Mouse (Mus musculus) stomach, postnatal 0 days (tissue): Measurements from ENCODE around the gene Hoxc5.

Source experiments
- CTCF ChIP-seq: IDR thresholded peaks from 2 replicates; pipeline ENCODE4 v1.5.1; 2016; ENCODE audit warnings: antibody characterized with exemption, low read depth, mild to moderate bottlenecking, moderate library complexity
- EP300 ChIP-seq: optimal IDR thresholded peaks from 2 replicates; pipeline ENCODE3; 2016; ENCODE audit warnings: antibody characterized with exemption

- TF ChIP-seq CTCF = no peak
- TF ChIP-seq EP300 = no peak
Observed at GRCm38 (mm10) chr15:102921053-102922011, 45.9 kb upstream of the Hoxc5 start, which contains the start of gene Hoxc13.
